21 mouse cellular contexts compared by ENCODE assay signal in the genomic region with DNA sequence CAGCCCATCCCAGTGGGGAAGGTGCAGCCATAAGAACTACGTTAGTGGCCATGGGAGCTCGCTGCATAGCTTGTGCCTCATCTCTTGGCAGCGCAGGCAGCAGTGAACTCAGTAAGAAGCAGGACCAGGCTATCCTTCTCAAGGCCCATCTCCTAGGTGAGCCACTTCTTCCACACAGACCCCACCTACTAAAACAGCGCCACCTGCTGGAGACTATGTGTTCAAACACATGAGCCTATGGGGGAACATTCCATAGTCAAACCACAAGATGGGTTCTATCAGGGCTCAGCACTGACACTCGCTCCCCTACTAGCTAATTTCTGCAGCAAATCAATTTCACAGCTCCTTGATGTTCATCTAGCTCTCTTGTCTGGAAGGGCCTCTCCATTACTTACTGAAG.
A peak's percentile ranks its signal among the peaks of the same experiment; 100 is the strongest.
DNase-seq lines count a peak whose midpoint lies in the region; ATAC-seq and TF ChIP-seq lines count a peak whose summit lies in the region.
"Had no signal": no experiment of that assay in that cellular context is flagged by ENCODE, and none has a peak within 500 bp of the region (broad histone marks: within the 10 kb centered on the region; RNA-seq: fewer than 3 reads in every experiment).

No protein-coding gene starts in this region.

- 94% methylated on average over 5 of the region's 5 CpGs for WGBS in forebrain, postnatal 0 days
- WGBS in forebrain, embryonic 16.5 days = 95% methylated on average over 5 of the region's 5 CpGs
- 89% methylated on average over 5 of the region's 5 CpGs for WGBS in liver, postnatal 0 days (ENCODE audit: insufficient replicate concordance)

- no peaks in the 10 kb centered on the region for H3K9me3 ChIP-seq in forebrain, postnatal 0 days (ENCODE audit: low read length)
- no peaks in the 10 kb centered on the region for H3K9me3 ChIP-seq in forebrain, embryonic 16.5 days (ENCODE audit: control insufficient read depth, low read length)
- no peaks in the 10 kb centered on the region for H3K9me3 ChIP-seq in liver, postnatal 0 days (ENCODE audit: low read length)
- H3K9me3 ChIP-seq in E14TG2a.4 (ENCODE audit: low read length) = peaks cover 15% of the 10 kb centered on the region
- H3K9me3 ChIP-seq: embryonic facial prominence, embryonic 12.5 days; hindbrain, embryonic 13.5 days; midbrain, embryonic 15.5 days had no signal

- no peak overlapping the region for H3K4me3 ChIP-seq in forebrain, postnatal 0 days (ENCODE audit: low read depth, low read length)
- no peak overlapping the region for H3K4me3 ChIP-seq in forebrain, embryonic 16.5 days (replicated peaks; ENCODE audit: low read length)
- H3K4me3 ChIP-seq in liver, postnatal 0 days (ENCODE audit: low read depth, low read length) = no peak overlapping the region
- H3K4me3 ChIP-seq in E14TG2a.4 (replicated peaks; ENCODE audit: low read length) = no peak overlapping the region
- H3K4me3 ChIP-seq: embryonic facial prominence, embryonic 12.5 days; forebrain, embryonic 10.5 days; heart, embryonic 13.5 days; hindbrain, embryonic 13.5 days; limb, embryonic 13.5 days; midbrain, embryonic 15.5 days had no signal

- H3K4me1 ChIP-seq in forebrain, postnatal 0 days (ENCODE audit: insufficient read depth) = no peaks in the 10 kb centered on the region
- H3K4me1 ChIP-seq in forebrain, embryonic 16.5 days (replicated peaks; ENCODE audit: control insufficient read depth, insufficient read depth, low read length) = no peaks in the 10 kb centered on the region
- H3K4me1 ChIP-seq in liver, postnatal 0 days (ENCODE audit: insufficient read depth) = no peaks in the 10 kb centered on the region; the same call in 1 of the 2 replicates
- no peaks in the 10 kb centered on the region for H3K4me1 ChIP-seq in E14TG2a.4 (replicated peaks; ENCODE audit: low read depth, low read length)
- H3K4me1 ChIP-seq: forebrain, embryonic 10.5 days; midbrain, embryonic 15.5 days had no signal

- H3K9ac ChIP-seq in forebrain, postnatal 0 days = no peak overlapping the region
- no peak overlapping the region for H3K9ac ChIP-seq in forebrain, embryonic 16.5 days (replicated peaks; ENCODE audit: low read depth, low read length)
- H3K9ac ChIP-seq in liver, postnatal 0 days (replicated peaks) = no peak overlapping the region
- H3K9ac ChIP-seq: embryonic facial prominence, embryonic 12.5 days; heart, embryonic 13.5 days; hindbrain, embryonic 13.5 days; limb, embryonic 13.5 days; midbrain, embryonic 15.5 days had no signal

- TF ChIP-seq CTCF in forebrain, postnatal 0 days (IDR thresholded peaks at IDR 0.05; ENCODE audit: low read depth) = peak; percentile 29
- peak; percentile 50 for TF ChIP-seq CTCF in liver, postnatal 0 days (IDR thresholded peaks at IDR 0.05; ENCODE audit: low read depth)
- TF ChIP-seq CTCF in E14TG2a.4 (conservative IDR thresholded peaks at IDR 0.05; ENCODE audit: low read length) = peak; percentile 12

- no peak for DNase-seq in forebrain, postnatal 0 days
- DNase-seq in liver, postnatal 0 days = no peak
- DNase-seq in liver = no peak
- peak; percentile 20 for DNase-seq in induced T-regulatory cell, adult 2 months (ENCODE audit: low read depth)
- no peak for DNase-seq in right cerebral cortex, postnatal 4 days
- no peak for DNase-seq in kidney, postnatal 25 days
- DNase-seq: adrenal gland, postnatal 10 days; cerebellum, postnatal 36 days; gastrocnemius, postnatal 10 days; kidney, postnatal 10 days; layer of hippocampus, postnatal 36 days; lung, postnatal 10 days; right cerebral cortex, postnatal 14 days had no signal

- no peak overlapping the region for H3K27ac ChIP-seq in forebrain, postnatal 0 days (ENCODE audit: low read depth, low read length)
- H3K27ac ChIP-seq in forebrain, embryonic 16.5 days (ENCODE audit: low read length) = no peak overlapping the region
- no peak overlapping the region for H3K27ac ChIP-seq in liver, postnatal 0 days (ENCODE audit: low read depth)
- H3K27ac ChIP-seq: embryonic facial prominence, embryonic 12.5 days; forebrain, embryonic 10.5 days; heart, embryonic 13.5 days; hindbrain, embryonic 13.5 days; limb, embryonic 13.5 days; midbrain, embryonic 15.5 days had no signal

- no peaks in the 10 kb centered on the region for H3K36me3 ChIP-seq in forebrain, postnatal 0 days (ENCODE audit: insufficient read depth)
- no peaks in the 10 kb centered on the region for H3K36me3 ChIP-seq in forebrain, embryonic 16.5 days (ENCODE audit: control insufficient read depth, insufficient read depth)
- H3K36me3 ChIP-seq in liver, postnatal 0 days (replicated peaks; ENCODE audit: insufficient read depth, low read length) = no peaks in the 10 kb centered on the region
- no peaks in the 10 kb centered on the region for H3K36me3 ChIP-seq in E14TG2a.4 (ENCODE audit: insufficient read depth, low read length)
- H3K36me3 ChIP-seq: embryonic facial prominence, embryonic 12.5 days; forebrain, embryonic 10.5 days; heart, embryonic 13.5 days; hindbrain, embryonic 13.5 days; limb, embryonic 13.5 days; midbrain, embryonic 15.5 days had no signal

- TF ChIP-seq EP300 in liver, postnatal 0 days (IDR thresholded peaks at IDR 0.05; ENCODE audit: low read depth) = no peak

- H3K4me2 ChIP-seq in forebrain, postnatal 0 days (ENCODE audit: low read depth) = no peak overlapping the region
- no peak overlapping the region for H3K4me2 ChIP-seq in forebrain, embryonic 16.5 days (ENCODE audit: low read length)
- H3K4me2 ChIP-seq in liver, postnatal 0 days (ENCODE audit: low read depth, low read length) = no peak overlapping the region
- H3K4me2 ChIP-seq: embryonic facial prominence, embryonic 12.5 days; heart, embryonic 13.5 days; hindbrain, embryonic 13.5 days; limb, embryonic 13.5 days; midbrain, embryonic 15.5 days had no signal

- ATAC-seq in forebrain, postnatal 0 days = no peak
- no peak for ATAC-seq in forebrain, embryonic 16.5 days
- no peak for ATAC-seq in liver, postnatal 0 days
- ATAC-seq: midbrain, embryonic 15.5 days had no signal

- no peaks in the 10 kb centered on the region for H3K27me3 ChIP-seq in forebrain, postnatal 0 days (ENCODE audit: insufficient read depth, low read length)
- no peaks in the 10 kb centered on the region for H3K27me3 ChIP-seq in forebrain, embryonic 16.5 days (replicated peaks; ENCODE audit: control insufficient read depth, insufficient read depth, low read length)
- H3K27me3 ChIP-seq in liver, postnatal 0 days (ENCODE audit: insufficient read depth, low read length) = no peaks in the 10 kb centered on the region
- H3K27me3 ChIP-seq in E14TG2a.4 (ENCODE audit: insufficient read depth, low read length) = 0 out of 2 replicates have a peak, but pooled peaks cover 3% of the 10 kb centered on the region
- H3K27me3 ChIP-seq: embryonic facial prominence, embryonic 12.5 days; heart, embryonic 13.5 days; hindbrain, embryonic 13.5 days; limb, embryonic 13.5 days; midbrain, embryonic 15.5 days had no signal
